Mouse (Mus musculus) adrenal gland, postnatal 36 days (tissue): ENCODE results near the gene Emc1. TPM values are rescaled to one million over a fixed set of nuclear protein-coding genes. Genes with fewer than 3 reads are reported as not detected.

Experiments used
- microRNA-seq: library from miRNA; unstranded; fragments of <30 nt; microRNA quantifications from one replicate; pipeline ENCODE4 v1.2.0, GENCODE M21; 2021
- total RNA-seq, 2 experiments: library from RNA; stranded (reverse); gene quantifications; 2 replicates each; pipeline ENCODE4 v1.2.3; 2021

The Emc1 gene
- total RNA-seq, 2 experiments from 2014 or later = 53.0 to 63.1 TPM

Small RNAs within 50 kb of the gene (microRNA-seq; reads per million reads assigned to microRNA genes)
- gene Gm24245 (not detected), gene Gm25732 (1.00 reads per million)

Other genes starting within 250 kb of the Emc1 start
- 100 to 1,000 TPM; 407 to 417 TPM for gene Minos1, start 221.5 kb upstream of the Emc1 start, total RNA-seq
- gene Capzb, start 159.7 kb upstream of the Emc1 start, total RNA-seq = 100 to 1,000 TPM; 379 to 391 TPM
- 1 to 10 TPM; 7.9 to 9.4 TPM for gene Pqlc2, start 41.9 kb upstream of the Emc1 start, total RNA-seq
- 10 to 100 TPM; 65.8 to 69.2 TPM for gene Akr7a5, start 41.8 kb upstream of the Emc1 start, total RNA-seq
- gene Mrto4, start within 50 bp of the Emc1 start, total RNA-seq = 10 to 100 TPM; 65.3 to 78.7 TPM
- gene Ubr4, start within 50 bp of the Emc1 start, total RNA-seq = 100 to 1,000 TPM; 159 to 191 TPM
- gene Iffo2, start 178.0 kb downstream of the Emc1 start, total RNA-seq = 10 to 100 TPM; 11.3 to 11.4 TPM